In the genomic region with DNA sequence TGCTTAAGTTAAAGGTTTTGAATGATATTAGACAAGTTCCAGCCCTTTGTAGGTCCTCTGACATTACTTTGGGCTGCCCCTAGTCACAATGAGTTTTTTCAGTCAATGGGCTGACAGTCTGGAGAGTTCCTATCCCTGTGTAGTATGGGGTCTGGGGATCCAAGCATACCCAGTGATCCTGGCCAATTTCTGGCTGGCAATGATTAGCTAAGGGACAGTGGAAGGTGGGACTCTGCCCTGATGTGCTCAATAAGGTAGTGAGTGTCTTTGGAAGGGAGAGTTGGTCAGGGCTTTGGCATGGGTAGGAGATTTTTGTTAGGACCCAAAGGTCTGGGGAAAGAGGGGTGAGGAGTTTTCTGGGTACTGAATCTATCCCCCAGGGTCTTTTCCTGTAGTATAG, we compare ENCODE assay signal across 13 mouse cellular contexts.
"Had no signal": no experiment of that assay in that cellular context is flagged by ENCODE, and none has a peak within 500 bp of the region (broad histone marks: within the 10 kb centered on the region; RNA-seq: fewer than 3 reads in every experiment).

No protein-coding gene starts in this region.

- H3K4me1 ChIP-seq: liver, embryonic 13.5 days; midbrain, embryonic 12.5 days; neural tube, embryonic 15.5 days had no signal

- ATAC-seq: intestine, embryonic 15.5 days; liver, postnatal 0 days had no signal

- H3K27me3 ChIP-seq: intestine, embryonic 15.5 days; limb, embryonic 15.5 days; lung, embryonic 15.5 days; neural tube, embryonic 15.5 days had no signal

- H3K9me3 ChIP-seq: intestine, embryonic 15.5 days; limb, embryonic 15.5 days; liver, embryonic 13.5 days; lung, embryonic 15.5 days; megakaryocyte, embryonic 14.5 days; midbrain, embryonic 12.5 days; neural tube, embryonic 15.5 days had no signal

- H3K27ac ChIP-seq: intestine, embryonic 15.5 days; limb, embryonic 15.5 days; liver, embryonic 13.5 days; lung, embryonic 15.5 days; macrophage; midbrain, embryonic 12.5 days; neural tube, embryonic 15.5 days had no signal

- H3K4me2 ChIP-seq: intestine, embryonic 15.5 days; limb, embryonic 15.5 days; liver, embryonic 13.5 days; lung, embryonic 15.5 days; midbrain, embryonic 12.5 days; neural tube, embryonic 15.5 days had no signal

- H3K9ac ChIP-seq: intestine, embryonic 15.5 days; limb, embryonic 15.5 days; liver, embryonic 13.5 days; liver, postnatal 0 days; lung, embryonic 15.5 days; midbrain, embryonic 12.5 days; neural tube, embryonic 15.5 days had no signal

- H3K4me3 ChIP-seq: intestine, embryonic 15.5 days; limb, embryonic 15.5 days; liver, embryonic 13.5 days; lung, embryonic 15.5 days; megakaryocyte, embryonic 14.5 days; midbrain, embryonic 12.5 days; myocyte; neural tube, embryonic 15.5 days had no signal

- DNase-seq: liver, embryonic 13.5 days; liver, postnatal 0 days; lung, postnatal 14 days; right cerebral cortex, adult 18-20 months; right cerebral cortex, postnatal 25 days had no signal

- H3K36me3 ChIP-seq: intestine, embryonic 15.5 days; limb, embryonic 15.5 days; liver, embryonic 13.5 days; lung, embryonic 15.5 days; midbrain, embryonic 12.5 days; neural tube, embryonic 15.5 days had no signal
